Mouse (Mus musculus) MEL (cell line): ENCODE results near the gene Tmem268. TPM values are rescaled to one million over a fixed set of nuclear protein-coding genes. Genes with fewer than 3 reads are reported as not detected.

ENCODE experiments used
- DNase-seq: peaks from one replicate; pipeline ENCODE4 v3.0.0; 2011; ENCODE audit warnings: low read depth, low spot score
- H3K27ac ChIP-seq: 2 replicates; pipeline ENCODE4 v1.5.1; 2012; ENCODE audit warnings: low read depth, mild to moderate bottlenecking, control low read depth, low read length, moderate library complexity; ENCODE audit not compliant: control insufficient read depth
- H3K27me3 ChIP-seq, 2 experiments: fragments of 150-350 bp in 1 of 2; sonication (generic) in 1 of 2; 2 replicates each; pipeline ENCODE4 v1.6.1; 2012; ENCODE audit warnings: low read length in 2 of 2, mild to moderate bottlenecking in 2 of 2, improper control_type of control experiment in 1 of 2, moderate library complexity in 1 of 2; ENCODE audit not compliant: insufficient read depth in 2 of 2, control insufficient read depth in 1 of 2
- H3K36me3 ChIP-seq, 2 experiments: 2 replicates each; pipeline ENCODE4 v1.6.1; 2012 to 2014; ENCODE audit warnings: low read length in 2 of 2, improper control_type of control experiment in 1 of 2, inconsistent platforms in 1 of 2, mild to moderate bottlenecking in 1 of 2; ENCODE audit not compliant: insufficient read depth in 2 of 2, control insufficient read depth in 1 of 2
- H3K4me1 ChIP-seq, 2 experiments: fragments of 150-350 bp in 1 of 2; sonication (generic) in 1 of 2; 2 replicates each; pipeline ENCODE4 v1.6.1; 2012; ENCODE audit warnings: low read length in 2 of 2, improper control_type of control experiment in 1 of 2, mild to moderate bottlenecking in 1 of 2; ENCODE audit not compliant: insufficient read depth in 2 of 2, control insufficient read depth in 1 of 2
- H3K4me3 ChIP-seq, 2 experiments: fragments of 150-350 bp in 1 of 2; sonication (generic) in 1 of 2; 2 replicates each; pipeline ENCODE4 v1.5.1; 2012; ENCODE audit warnings: low read depth in 2 of 2, low read length in 2 of 2, mild to moderate bottlenecking in 2 of 2, moderate library complexity in 2 of 2, control low read depth in 1 of 2, improper control_type of control experiment in 1 of 2; ENCODE audit not compliant: control insufficient read depth in 1 of 2, insufficient read depth in 1 of 2
- H3K79me2 ChIP-seq: 2 replicates; pipeline ENCODE4 v1.6.1; 2012; ENCODE audit warnings: mild to moderate bottlenecking, low read length, moderate library complexity; ENCODE audit not compliant: control insufficient read depth, poor library complexity, insufficient read depth
- H3K9ac ChIP-seq: 2 replicates; pipeline ENCODE4 v1.6.1; 2012; ENCODE audit warnings: low read depth, mild to moderate bottlenecking, control low read depth, low read length, moderate library complexity; ENCODE audit not compliant: control insufficient read depth, poor library complexity, severe bottlenecking
- H3K9me3 ChIP-seq: fragments of 150-350 bp; sonication (generic); replicated peaks from 2 replicates; pipeline ENCODE4 v1.6.1; 2012; ENCODE audit warnings: mild to moderate bottlenecking, low read length, improper control_type of control experiment, moderate library complexity; ENCODE audit not compliant: insufficient read depth
- CHD1 ChIP-seq: IDR thresholded peaks from 2 replicates; pipeline ENCODE4 v1.6.1; 2012; ENCODE audit warnings: low read depth, mild to moderate bottlenecking, inconsistent platforms, low read length, improper control_type of control experiment
- CTCF ChIP-seq, 3 experiments: IDR thresholded peaks in 2 of 3; conservative IDR thresholded peaks in 1 of 3; 2 replicates each; pipeline ENCODE4 v1.5.1; 2011 to 2012; ENCODE audit warnings: low read length in 3 of 3, low read depth in 2 of 3, mild to moderate bottlenecking in 2 of 3, improper control_type of control experiment in 1 of 3, inconsistent platforms in 1 of 3, mixed read lengths in 1 of 3, moderate library complexity in 1 of 3; ENCODE audit not compliant: control insufficient read depth in 1 of 3, insufficient read depth in 1 of 3, poor library complexity in 1 of 3, severe bottlenecking in 1 of 3
- ETS1 ChIP-seq: IDR thresholded peaks from 2 replicates; pipeline ENCODE4 v1.6.1; 2012; ENCODE audit warnings: low read depth, mild to moderate bottlenecking, inconsistent platforms, low read length, improper control_type of control experiment, moderate library complexity
- HCFC1 ChIP-seq: IDR thresholded peaks from 2 replicates; pipeline ENCODE4 v1.6.1; 2012; ENCODE audit warnings: low read depth, mild to moderate bottlenecking, inconsistent platforms, low read length, improper control_type of control experiment, moderate library complexity
- JUND ChIP-seq: IDR thresholded peaks from 2 replicates; pipeline ENCODE4 v1.6.1; 2011; ENCODE audit warnings: low read depth, mild to moderate bottlenecking, improper control_type of control experiment, low read length
- MAZ ChIP-seq: IDR thresholded peaks from 2 replicates; pipeline ENCODE4 v1.6.1; 2012; ENCODE audit warnings: low read depth, mild to moderate bottlenecking, inconsistent platforms, low read length, improper control_type of control experiment
- MEF2A ChIP-seq: IDR thresholded peaks from 2 replicates; pipeline ENCODE4 v1.6.1; 2014; ENCODE audit warnings: low read depth, mild to moderate bottlenecking, inconsistent platforms, low read length, improper control_type of control experiment; ENCODE audit not compliant: poor library complexity, insufficient replicate concordance, severe bottlenecking; ENCODE audit errors: extremely low read depth
- POLR2AphosphoS2 ChIP-seq: IDR thresholded peaks from 2 replicates; pipeline ENCODE4 v1.6.1; 2011; ENCODE audit warnings: low read length, improper control_type of control experiment
- POLR2AphosphoS5 ChIP-seq: IDR thresholded peaks from 2 replicates; pipeline ENCODE4 v1.6.1; 2012; ENCODE audit warnings: low read depth, borderline replicate concordance, mild to moderate bottlenecking, inconsistent platforms, low read length, moderate library complexity, mixed read lengths
- RAD21 ChIP-seq: IDR thresholded peaks from 2 replicates; pipeline ENCODE4 v1.6.1; 2011; ENCODE audit warnings: mild to moderate bottlenecking, low read depth, low read length, improper control_type of control experiment
- SMC3 ChIP-seq: IDR thresholded peaks from 2 replicates; pipeline ENCODE4 v1.6.1; 2011; ENCODE audit warnings: low read depth, low read length, improper control_type of control experiment
- TBP ChIP-seq: IDR thresholded peaks from 2 replicates; pipeline ENCODE4 v1.8.0; 2011; ENCODE audit warnings: low read depth, low read length, improper control_type of control experiment
- TCF12 ChIP-seq: IDR thresholded peaks from 2 replicates; pipeline ENCODE4 v1.6.1; 2014; ENCODE audit warnings: low read depth, mild to moderate bottlenecking, inconsistent platforms, low read length, improper control_type of control experiment, moderate library complexity
- UBTF ChIP-seq: IDR thresholded peaks from 2 replicates; pipeline ENCODE4 v1.6.1; 2012; ENCODE audit warnings: low read depth, mild to moderate bottlenecking, inconsistent platforms, low read length, improper control_type of control experiment, moderate library complexity, borderline replicate concordance; ENCODE audit not compliant: insufficient read depth
- USF1 ChIP-seq: IDR thresholded peaks from 2 replicates; pipeline ENCODE4 v1.6.1; 2014; ENCODE audit warnings: low read depth, mild to moderate bottlenecking, inconsistent platforms, low read length, improper control_type of control experiment, moderate library complexity
- USF2 ChIP-seq, 2 experiments: IDR thresholded peaks; 2 replicates each; pipeline ENCODE4 v1.6.1; 2011 to 2012; ENCODE audit warnings: improper control_type of control experiment in 2 of 2, low read length in 2 of 2, borderline replicate concordance in 1 of 2, inconsistent platforms in 1 of 2, low read depth in 1 of 2, mild to moderate bottlenecking in 1 of 2; ENCODE audit not compliant: insufficient read depth in 1 of 2
- ZC3H11A ChIP-seq: IDR thresholded peaks from 2 replicates; pipeline ENCODE4 v1.6.1; 2012; ENCODE audit warnings: low read depth, mild to moderate bottlenecking, inconsistent platforms, low read length, improper control_type of control experiment
- ZKSCAN1 ChIP-seq: IDR thresholded peaks from 2 replicates; pipeline ENCODE4 v1.6.1; 2012; ENCODE audit warnings: low read depth, mild to moderate bottlenecking, inconsistent platforms, low read length, improper control_type of control experiment, moderate library complexity
- ZMIZ1 ChIP-seq: IDR thresholded peaks from 2 replicates; pipeline ENCODE4 v1.6.1; 2012; ENCODE audit warnings: low read depth, mild to moderate bottlenecking, inconsistent platforms, low read length, improper control_type of control experiment, moderate library complexity
- ZNF384 ChIP-seq: IDR thresholded peaks from 2 replicates; pipeline ENCODE4 v1.6.1; 2012; ENCODE audit warnings: low read depth, mild to moderate bottlenecking, inconsistent platforms, low read length, improper control_type of control experiment
- polyA plus RNA-seq, 2 experiments: library from polyadenylated mRNA; stranded (reverse) in 1 of 2; unstranded in 1 of 2; fragments of >175 nt in 1 of 2; fragments of >200 nt in 1 of 2; gene quantifications; 2 replicates each; pipeline versions ENCODE4 v1.2.1 to v1.2.4; 2012; ENCODE audit warnings: low replicate concordance in 2 of 2, low read depth in 1 of 2; ENCODE audit not compliant: insufficient read length in 2 of 2, insufficient read depth in 1 of 2, missing spikeins in 1 of 2
- total RNA-seq: library from RNA; depleted of rRNA; stranded (reverse); fragments of 300-350 nt; gene quantifications from 2 replicates; pipeline ENCODE4 v1.2.3, GENCODE M21; 2012

Gene Tmem268
- total and polyA plus RNA-seq, 3 experiments: 8.1 to 11.3 TPM; not detected in 1

DNA sequence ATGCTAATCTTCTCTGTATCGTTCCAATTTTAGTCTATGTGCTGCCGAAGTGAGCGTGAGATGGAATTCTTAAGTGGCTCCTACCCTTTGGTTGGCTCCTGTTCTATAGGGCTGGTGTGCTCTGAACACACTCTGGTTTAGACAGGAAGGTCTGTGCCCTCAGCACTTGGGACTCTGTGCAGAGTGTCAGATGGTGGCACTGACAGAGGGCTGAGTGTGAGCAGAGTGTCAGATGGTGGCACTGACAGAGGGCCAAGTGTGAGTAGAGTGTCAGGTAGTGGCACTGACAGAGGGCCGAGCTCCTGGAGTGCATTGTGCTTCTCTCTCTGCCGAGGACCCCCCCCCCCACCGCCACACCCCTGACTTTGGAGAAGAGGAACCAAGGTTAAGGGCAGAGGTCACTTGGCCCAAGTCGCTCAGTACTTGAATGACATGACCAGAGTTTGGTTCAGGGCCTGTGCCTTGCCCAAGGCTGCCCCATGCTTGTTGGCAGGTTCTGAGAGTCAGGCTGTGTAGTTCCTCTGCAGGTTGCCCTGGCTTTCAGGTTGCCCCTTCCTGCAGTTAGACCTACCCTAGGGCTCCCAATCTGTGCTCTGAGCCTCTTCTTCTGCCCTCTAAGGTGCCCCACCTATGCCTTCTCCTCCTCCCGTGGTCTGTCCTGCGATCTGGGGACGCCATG, 9.3 kb downstream of the Tmem268 start:
- Histone ChIP-seq H3K4me3 (no peak overlapping the region), H3K27me3 (no peaks in the 10 kb centered on the region), H3K36me3 (no peaks in the 10 kb centered on the region), H3K79me2 (no peaks in the 10 kb centered on the region), H3K27ac (no peak overlapping the region), H3K9ac (no peak overlapping the region), H3K4me1 (no peaks in the 10 kb centered on the region), H3K9me3 (no peaks in the 10 kb centered on the region)
- TF ChIP-seq RAD21 (no peak), JUND (no peak)
- no peak for DNase-seq

DNA sequence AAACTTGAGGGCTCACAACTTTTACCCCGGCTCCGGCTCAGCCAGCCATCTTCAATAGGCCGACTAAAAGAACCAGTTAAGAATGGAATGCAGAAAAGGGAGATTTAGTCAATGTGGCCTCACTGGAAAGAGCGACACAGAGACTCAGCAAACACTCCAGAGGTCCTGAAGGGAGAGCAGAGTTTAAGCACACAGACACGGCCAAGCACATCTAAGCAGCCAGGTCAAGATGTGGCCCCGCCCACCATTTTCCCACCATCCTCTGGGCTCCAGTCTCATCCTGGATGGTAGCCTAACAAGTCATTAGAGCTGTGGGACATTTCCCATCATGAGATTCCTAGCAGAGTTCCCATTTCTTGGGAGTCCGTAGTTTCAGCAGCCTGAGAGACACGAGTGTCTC, 10.7 kb downstream of the Tmem268 start:
- Histone ChIP-seq H3K9me3 (no peaks in the 10 kb centered on the region), H3K36me3 (no peaks in the 10 kb centered on the region), H3K79me2 (no peaks in the 10 kb centered on the region), H3K27me3 (no peaks in the 10 kb centered on the region), H3K4me1 (no peaks in the 10 kb centered on the region), H3K9ac (no peak overlapping the region), H3K4me3 (no peak overlapping the region), H3K27ac (no peak overlapping the region)
- no peak for TF ChIP-seq ZC3H11A
- TF ChIP-seq CTCF (IDR thresholded peaks at IDR 0.05 in 2 of 3, conservative IDR thresholded peaks at IDR 0.05 in 1 of 3; ENCODE audit: control insufficient read depth in 1 of 3, insufficient read depth in 1 of 3, low read depth in 2 of 3, low read length in 3 of 3, poor library complexity in 1 of 3, severe bottlenecking in 1 of 3): no peak
- no peak for TF ChIP-seq HCFC1
- TF ChIP-seq TCF12: no peak
- no peak for TF ChIP-seq POLR2AphosphoS2
- TF ChIP-seq RAD21: no peak
- TF ChIP-seq SMC3: no peak
- no peak for TF ChIP-seq ZKSCAN1
- no peak for TF ChIP-seq ZMIZ1
- TF ChIP-seq USF1: no peak
- no peak for TF ChIP-seq ZNF384
- TF ChIP-seq JUND: no peak
- TF ChIP-seq POLR2AphosphoS5: no peak
- TF ChIP-seq USF2 (IDR thresholded peaks at IDR 0.05; ENCODE audit: borderline replicate concordance in 1 of 2, insufficient read depth in 1 of 2, low read depth in 1 of 2, low read length in 2 of 2): no peak
- TF ChIP-seq CHD1: no peak
- TF ChIP-seq MEF2A: no peak
- TF ChIP-seq TBP: no peak
- TF ChIP-seq UBTF: no peak
- no peak for TF ChIP-seq ETS1
- TF ChIP-seq MAZ: no peak
- DNase-seq: no peak
